Mouse (Mus musculus): Measurements from ENCODE around the gene Tpst1. TPM values are rescaled to one million over a fixed set of nuclear protein-coding genes. Genes with fewer than 3 reads are reported as not detected.
"Not testable (repeated sequence)": the region's sequence is repeated elsewhere in the genome, so short reads cannot be mapped to it uniquely, and the experiment has no call there.

Tpst1 gene
- polyA plus RNA-seq (2016; fragmentation: Nextera tagmentation; extraction: Ambion mirVana), result 52.3 and 55.6 TPM in 2 replicates

GRCm38 (mm10) chr5:130073026-130073425 is at the start of gene Tpst1:
Tpst1 (plus strand) TSS chr5:130073326.
- Histone ChIP-seq H3K27ac (replicated peaks) (no peak within 1 kb of the TSS), H3K27me3 (replicated peaks; ENCODE audit: low read depth, poor library complexity, severe bottlenecking) (peaks cover 12% of the 10 kb centered on the region), H3K9me3 (no peaks in the 10 kb centered on the region; the same call in 1 of the 2 replicates), H3K4me3 (no peak within 1 kb of the TSS), H3K4me1 (0 out of 2 replicates have a peak, but pooled peaks cover 3% of the 10 kb centered on the region), H3K36me3 (replicated peaks) (no peaks in the 10 kb centered on the region)
- no peak for DNase-seq (ENCODE audit: low spot score)
- 95% methylated on average over 6 of the region's 6 CpGs for WGBS

DNA sequence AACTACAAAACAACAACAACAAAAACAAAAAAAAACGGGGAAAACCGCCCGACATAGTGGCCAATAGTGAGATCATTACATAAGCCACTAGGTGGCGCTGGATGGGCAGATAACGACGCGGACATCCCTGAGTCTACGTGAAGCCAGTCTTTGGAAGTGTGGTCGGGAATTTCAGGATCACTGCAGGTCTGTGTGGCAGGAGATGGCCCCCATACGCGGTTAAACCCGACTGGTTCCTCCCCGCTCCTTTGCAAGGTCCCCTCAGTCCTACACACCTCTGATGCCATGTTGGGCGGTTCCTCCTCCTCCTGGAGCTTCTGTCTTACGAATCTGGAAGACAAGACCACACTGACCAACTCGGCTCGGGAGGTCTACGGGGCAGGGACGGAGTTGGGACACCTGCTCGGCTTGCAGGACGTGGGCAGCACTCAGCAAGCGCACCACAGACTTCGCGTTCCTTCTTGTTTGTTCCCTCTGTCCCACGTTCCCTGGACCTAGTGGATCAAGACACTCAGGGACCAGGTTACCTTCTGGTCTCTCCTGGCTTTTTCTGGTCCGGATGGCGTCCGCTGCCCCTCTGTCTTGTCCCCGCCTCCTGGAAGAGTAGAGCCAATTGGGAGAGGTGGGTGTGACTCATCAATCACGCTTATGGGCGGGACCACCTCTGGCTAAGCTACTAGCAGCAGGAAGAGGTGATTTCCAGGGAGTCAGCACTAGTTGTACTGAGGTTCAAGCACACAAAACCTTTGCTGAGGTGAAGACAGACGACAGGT is 49.2 kb upstream of the Tpst1 start:
- Histone ChIP-seq H3K4me1 (peaks cover 33% of the 10 kb centered on the region), H3K9me3 (no peaks in the 10 kb centered on the region), H3K27me3 (replicated peaks; ENCODE audit: low read depth, poor library complexity, severe bottlenecking) (no peaks in the 10 kb centered on the region), H3K27ac (replicated peaks) (peak overlapping the region; percentile 80), H3K4me3 (peak overlapping the region; percentile 64), H3K36me3 (replicated peaks) (no peaks in the 10 kb centered on the region)
- WGBS, result under 1% methylated on average over 32 of the region's 32 CpGs
- peak; percentile 88 for DNase-seq (ENCODE audit: low spot score)

- no peaks in the 10 kb centered on the region for H3K27me3 ChIP-seq (replicated peaks; ENCODE audit: low read depth, poor library complexity, severe bottlenecking)
- H3K4me3 ChIP-seq, result no peak overlapping the region
- peaks cover 22% of the 10 kb centered on the region for H3K4me1 ChIP-seq
- H3K9me3 ChIP-seq, result no peaks in the 10 kb centered on the region
- H3K36me3 ChIP-seq (replicated peaks), result peaks cover 4% of the 10 kb centered on the region; the same call in 1 of the 2 replicates
- H3K27ac ChIP-seq (replicated peaks), result no peak overlapping the region
- WGBS, result 76% methylated on average over 5 of the region's 5 CpGs
- DNase-seq (ENCODE audit: low spot score), result no peak
Observed at GRCm38 (mm10) chr5:130027134-130027533, 46.0 kb upstream of the Tpst1 start.

DNA sequence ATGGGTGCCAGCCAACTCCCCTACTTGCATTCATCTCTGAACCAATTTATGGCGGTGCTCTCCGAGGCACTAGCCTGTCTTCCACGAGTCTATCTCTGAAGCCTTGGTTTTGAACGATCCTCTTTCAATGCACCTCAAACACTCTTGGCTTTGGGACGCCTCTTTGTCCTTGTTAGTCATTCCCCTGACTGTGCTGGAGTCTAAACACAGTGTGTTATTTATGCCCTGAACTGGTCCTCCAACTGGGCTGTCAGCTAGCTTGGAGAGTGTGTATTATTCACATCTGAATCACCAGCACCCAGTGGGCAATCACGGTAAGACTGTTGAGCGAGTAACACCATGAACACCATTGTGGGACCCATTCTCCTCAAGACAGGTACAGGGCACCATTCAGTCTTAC is 45.4 kb upstream of the Tpst1 start:
- H3K4me3 ChIP-seq, result no peak overlapping the region
- no peaks in the 10 kb centered on the region for H3K9me3 ChIP-seq
- 83% methylated on average over 7 of the region's 7 CpGs for WGBS
- peaks cover 20% of the 10 kb centered on the region for H3K4me1 ChIP-seq
- no peak overlapping the region for H3K27ac ChIP-seq (replicated peaks)
- no peak for DNase-seq (ENCODE audit: low spot score)
- H3K27me3 ChIP-seq (replicated peaks; ENCODE audit: low read depth, poor library complexity, severe bottlenecking), result no peaks in the 10 kb centered on the region
- H3K36me3 ChIP-seq (replicated peaks), result peaks cover 7% of the 10 kb centered on the region; the same call in 1 of the 2 replicates

- DNase-seq (ENCODE audit: low spot score), result peak; percentile 87
- Histone ChIP-seq H3K36me3 (replicated peaks) (peaks cover 7% of the 10 kb centered on the region; the same call in 1 of the 2 replicates), H3K4me1 (peaks cover 11% of the 10 kb centered on the region), H3K27ac (replicated peaks) (peak within 1 kb of the TSS; percentile 94), H3K9me3 (no peaks in the 10 kb centered on the region), H3K4me3 (peak within 1 kb of the TSS; percentile 82), H3K27me3 (replicated peaks; ENCODE audit: low read depth, poor library complexity, severe bottlenecking) (no peaks in the 10 kb centered on the region)
- 2% methylated on average over 51 of the region's 51 CpGs for WGBS
Observed at GRCm38 (mm10) chr5:130029142-130029897, 43.8 kb upstream of the Tpst1 start, which contains the start of the genes Asl and Crcp. Asl (minus strand) TSS chr5:130029247. Crcp (plus strand) TSS chr5:130029290.

DNA sequence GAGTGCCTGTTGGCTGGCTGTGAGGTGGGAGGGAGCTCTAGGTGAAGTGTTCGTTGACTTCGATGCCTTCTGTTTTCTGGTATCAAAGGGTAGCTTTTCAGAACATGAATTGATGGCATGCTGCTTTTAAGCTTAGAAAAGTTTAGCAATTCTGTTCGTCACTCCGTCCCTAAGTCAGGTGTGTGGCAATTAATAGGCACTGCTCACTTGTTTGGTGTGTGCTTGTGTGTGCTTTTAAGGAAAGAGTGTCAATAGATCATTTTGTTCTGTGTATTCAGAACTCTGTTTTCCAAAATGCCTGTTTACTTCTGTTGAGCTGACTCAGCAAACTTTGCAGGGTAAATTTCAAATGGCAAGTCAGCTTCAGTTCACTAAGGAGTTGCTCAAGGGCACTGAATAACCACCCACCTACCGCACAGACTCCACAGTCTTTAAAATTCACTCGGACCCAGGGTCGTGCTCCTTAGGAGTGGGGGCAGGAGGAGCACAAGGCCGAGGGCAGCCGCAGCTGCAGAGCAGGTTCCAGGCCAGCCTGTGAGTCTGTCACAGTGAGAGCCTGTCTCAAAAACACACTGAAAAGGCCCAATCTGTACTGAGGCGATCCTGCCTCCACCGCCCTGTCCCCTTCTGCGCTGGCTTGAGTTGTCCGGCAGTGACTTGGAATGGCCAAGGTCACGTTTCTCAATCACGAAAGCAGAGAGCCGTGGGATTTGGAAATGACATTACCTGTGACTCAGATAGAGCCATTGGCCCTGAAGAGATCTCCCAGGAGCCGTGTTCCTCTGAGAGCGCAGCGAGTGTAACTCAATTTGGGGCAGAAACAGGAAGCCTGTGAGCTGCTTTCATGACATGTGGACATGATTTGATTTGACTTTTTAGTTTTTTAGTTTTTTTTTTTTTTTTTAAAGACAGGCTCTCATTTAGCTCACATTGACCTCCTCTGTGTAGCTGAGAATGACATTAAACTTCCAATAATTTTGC is 41.4 kb upstream of the Tpst1 start:
- H3K4me3 ChIP-seq, result no peak overlapping the region
- H3K4me1 ChIP-seq, result peaks cover 7% of the 10 kb centered on the region; the same call in 1 of the 2 replicates
- WGBS, result 91% methylated on average over 19 of the region's 19 CpGs
- no peak for DNase-seq (ENCODE audit: low spot score)
- peaks cover 27% of the 10 kb centered on the region for H3K36me3 ChIP-seq (replicated peaks)
- no peaks in the 10 kb centered on the region for H3K9me3 ChIP-seq
- no peak overlapping the region for H3K27ac ChIP-seq (replicated peaks)
- no peaks in the 10 kb centered on the region for H3K27me3 ChIP-seq (replicated peaks; ENCODE audit: low read depth, poor library complexity, severe bottlenecking)

- H3K27me3 ChIP-seq (replicated peaks; ENCODE audit: low read depth, poor library complexity, severe bottlenecking), result no peaks in the 10 kb centered on the region
- WGBS, result 86% methylated on average over 2 of the region's 2 CpGs
Observed at GRCm38 (mm10) chr5:130033869-130034268, 39.3 kb upstream of the Tpst1 start.

DNA sequence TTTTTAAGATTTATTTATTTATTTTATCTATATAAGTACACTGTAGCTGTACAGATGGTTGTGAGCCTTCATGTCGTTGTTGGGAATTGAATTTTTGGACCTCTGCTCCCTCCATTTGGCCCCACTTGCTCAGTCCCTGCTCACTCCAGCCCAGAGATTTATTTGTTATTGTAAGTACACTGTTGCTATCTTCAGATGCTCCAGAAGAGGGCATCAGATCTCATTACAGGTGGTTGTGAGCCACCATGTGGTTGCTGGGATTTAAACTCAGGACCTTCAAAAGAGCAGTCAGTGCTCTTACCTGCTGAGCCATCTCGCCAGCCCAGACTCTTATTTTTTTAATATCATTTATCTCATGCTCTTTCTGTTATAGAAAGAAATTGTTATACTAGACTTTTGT is 36.8 kb upstream of the Tpst1 start:
- not testable (repeated sequence) for DNase-seq (ENCODE audit: low spot score); H3K9me3 ChIP-seq; H3K4me1 ChIP-seq; H3K27ac ChIP-seq (replicated peaks); H3K4me3 ChIP-seq; H3K27me3 ChIP-seq (replicated peaks; ENCODE audit: low read depth, poor library complexity, severe bottlenecking)
- peaks cover 63% of the 10 kb centered on the region for H3K36me3 ChIP-seq (replicated peaks)
- WGBS, result 68% methylated on average over 2 of the region's 2 CpGs

More at GRCm38 (mm10) chr5:130033869-130034268, 39.3 kb upstream of the Tpst1 start:
- no peak overlapping the region for H3K4me3 ChIP-seq
- no peak overlapping the region for H3K27ac ChIP-seq (replicated peaks)
- H3K4me1 ChIP-seq, result peaks cover 7% of the 10 kb centered on the region; the same call in 1 of the 2 replicates
- DNase-seq (ENCODE audit: low spot score), result no peak
- no peaks in the 10 kb centered on the region for H3K9me3 ChIP-seq
- H3K36me3 ChIP-seq (replicated peaks), result peaks cover 41% of the 10 kb centered on the region

DNA sequence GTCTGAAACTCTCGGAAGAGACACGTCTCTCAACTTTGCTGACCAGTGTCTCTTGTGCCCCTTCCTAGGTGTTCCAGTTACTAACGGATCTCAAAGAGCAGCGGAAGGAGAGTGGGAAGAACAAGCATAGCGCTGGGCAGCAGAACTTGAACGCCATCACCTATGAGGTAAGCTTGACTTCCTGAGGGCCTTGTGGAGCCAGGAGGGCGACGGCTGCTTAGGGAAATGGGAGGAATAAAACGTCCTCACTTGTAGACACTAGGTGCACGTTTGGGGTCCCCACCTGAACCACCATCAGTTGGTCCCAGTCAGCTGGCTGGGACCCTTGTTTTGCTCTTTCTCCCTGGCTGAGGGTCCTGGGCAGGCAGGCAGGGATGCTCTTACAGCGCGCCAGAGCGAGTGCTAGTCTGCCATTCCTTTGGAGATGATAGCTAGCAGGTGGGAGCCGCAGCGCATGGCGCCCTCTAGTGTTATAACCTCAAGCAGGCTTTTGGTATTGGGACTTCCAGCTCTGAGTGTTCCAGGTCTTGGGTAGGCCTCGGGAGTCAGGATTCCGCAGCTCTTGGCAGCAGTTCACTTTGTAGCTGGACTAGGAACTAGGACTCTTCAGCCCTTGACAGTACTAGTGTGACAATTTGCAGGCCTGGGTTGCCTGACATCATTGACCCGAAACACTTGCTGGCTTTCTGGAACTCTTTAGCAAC is 35.2 kb upstream of the Tpst1 start:
- peaks cover 72% of the 10 kb centered on the region for H3K36me3 ChIP-seq (replicated peaks)
- peak; percentile 75 for DNase-seq (ENCODE audit: low spot score)
- no peak overlapping the region for H3K27ac ChIP-seq (replicated peaks)
- WGBS, result 67% methylated on average over 19 of the region's 19 CpGs
- H3K27me3 ChIP-seq (replicated peaks; ENCODE audit: low read depth, poor library complexity, severe bottlenecking), result no peaks in the 10 kb centered on the region
- no peaks in the 10 kb centered on the region for H3K4me1 ChIP-seq
- no peak overlapping the region for H3K4me3 ChIP-seq
- H3K9me3 ChIP-seq, result no peaks in the 10 kb centered on the region

DNA sequence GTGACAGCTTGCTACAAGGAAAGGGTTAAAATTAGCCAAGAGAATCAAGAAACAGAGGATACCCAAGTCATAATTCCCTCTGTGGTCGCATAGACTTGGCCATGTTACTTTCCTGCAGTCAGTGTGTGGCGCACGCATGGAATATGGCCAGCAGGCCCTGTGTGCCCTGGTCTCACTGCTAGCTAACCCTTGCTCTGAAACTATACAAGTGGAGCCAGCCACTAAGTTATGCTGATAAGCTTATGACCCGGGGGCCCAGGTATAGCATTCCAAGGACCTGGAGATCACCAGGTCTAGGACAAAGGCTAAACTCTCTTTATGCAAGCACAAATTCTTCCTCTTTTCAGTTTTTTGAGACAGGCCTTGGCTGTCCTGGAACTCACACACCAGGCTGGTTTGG is 32.3 kb upstream of the Tpst1 start:
- no peak overlapping the region for H3K27ac ChIP-seq (replicated peaks)
- H3K4me1 ChIP-seq, result 0 out of 2 replicates have a peak, but pooled peaks cover 2% of the 10 kb centered on the region
- no peak overlapping the region for H3K4me3 ChIP-seq
- no peaks in the 10 kb centered on the region for H3K27me3 ChIP-seq (replicated peaks; ENCODE audit: low read depth, poor library complexity, severe bottlenecking)
- no peaks in the 10 kb centered on the region for H3K9me3 ChIP-seq
- WGBS, result 94% methylated on average over 4 of the region's 4 CpGs
- DNase-seq (ENCODE audit: low spot score), result no peak
- peaks cover 88% of the 10 kb centered on the region for H3K36me3 ChIP-seq (replicated peaks)

- H3K4me1 ChIP-seq, result 0 out of 2 replicates have a peak, but pooled peaks cover 5% of the 10 kb centered on the region
- no peak overlapping the region for H3K4me3 ChIP-seq
- WGBS, result 90% methylated on average over 4 of the region's 4 CpGs
- H3K27me3 ChIP-seq (replicated peaks; ENCODE audit: low read depth, poor library complexity, severe bottlenecking), result no peaks in the 10 kb centered on the region
- H3K27ac ChIP-seq (replicated peaks), result no peak overlapping the region
- DNase-seq (ENCODE audit: low spot score), result no peak
- H3K36me3 ChIP-seq (replicated peaks), result peaks cover 88% of the 10 kb centered on the region
- no peaks in the 10 kb centered on the region for H3K9me3 ChIP-seq
Observed at GRCm38 (mm10) chr5:130041262-130041661, 31.9 kb upstream of the Tpst1 start.

All from embryonic facial prominence, embryonic 10.5 days (tissue).